Mouse (Mus musculus) lung, embryonic 15.5 days (tissue): ENCODE results near the gene Pbrm1. TPM values are rescaled to one million over a fixed set of nuclear protein-coding genes. Genes with fewer than 3 reads are reported as not detected.

Experiments used
- ATAC-seq: fragments of 200-750 bp; cut with Nextera tagmentation; 2 replicates; pipeline ENCODE4 v1.8.0; 2017; ENCODE audit warnings: moderate number of reproducible peaks, borderline replicate concordance; ENCODE audit not compliant: low FRiP score, low TSS enrichment; ENCODE audit errors: extremely low read depth
- H3K27ac ChIP-seq: fragments of 300-500 bp; sonication (generic); 2 replicates; pipeline ENCODE4 v1.5.1; 2015; ENCODE audit warnings: moderate library complexity, mild to moderate bottlenecking, inconsistent platforms
- H3K27me3 ChIP-seq: fragments of 300-500 bp; sonication (generic); 2 replicates; pipeline ENCODE4 v1.6.1; 2015; ENCODE audit warnings: inconsistent platforms
- H3K36me3 ChIP-seq: fragments of 300-500 bp; sonication (generic); 2 replicates; pipeline ENCODE4 v1.6.1; 2015; ENCODE audit warnings: inconsistent platforms
- H3K4me1 ChIP-seq: fragments of 300-500 bp; sonication (generic); 2 replicates; pipeline ENCODE4 v1.6.1; 2015; ENCODE audit warnings: inconsistent platforms
- H3K4me2 ChIP-seq: fragments of 300-500 bp; sonication (generic); 2 replicates; pipeline ENCODE4 v1.6.1; 2015; ENCODE audit warnings: inconsistent platforms, mild to moderate bottlenecking, moderate library complexity
- H3K4me3 ChIP-seq: fragments of 300-500 bp; sonication (generic); 2 replicates; pipeline ENCODE4 v1.5.1; 2015; ENCODE audit warnings: mild to moderate bottlenecking, inconsistent platforms
- H3K9ac ChIP-seq: fragments of 300-500 bp; sonication (generic); 2 replicates; pipeline ENCODE4 v1.6.1; 2015; ENCODE audit warnings: inconsistent platforms
- H3K9me3 ChIP-seq: fragments of 300-500 bp; sonication (generic); 2 replicates; pipeline ENCODE4 v1.6.1; 2016; ENCODE audit warnings: inconsistent platforms
- WGBS: fragments of 180-500 bp; shearing (Covaris S2); methylation state at CpG from one replicate; pipeline ENCODE4 v1.1.7; 2015; 5-methylcytosine and 5-hydroxymethylcytosine counted together
- polyA plus RNA-seq: library from polyadenylated mRNA; unstranded; fragments of >200 nt; fragmentation: Nextera tagmentation; extraction: Ambion mirVana; gene quantifications from 2 replicates; pipeline ENCODE4 v1.2.1, GENCODE M21; 2015

The Pbrm1 gene
- polyA plus RNA-seq, 1 experiment from 2014 or later: 140 TPM

DNA sequence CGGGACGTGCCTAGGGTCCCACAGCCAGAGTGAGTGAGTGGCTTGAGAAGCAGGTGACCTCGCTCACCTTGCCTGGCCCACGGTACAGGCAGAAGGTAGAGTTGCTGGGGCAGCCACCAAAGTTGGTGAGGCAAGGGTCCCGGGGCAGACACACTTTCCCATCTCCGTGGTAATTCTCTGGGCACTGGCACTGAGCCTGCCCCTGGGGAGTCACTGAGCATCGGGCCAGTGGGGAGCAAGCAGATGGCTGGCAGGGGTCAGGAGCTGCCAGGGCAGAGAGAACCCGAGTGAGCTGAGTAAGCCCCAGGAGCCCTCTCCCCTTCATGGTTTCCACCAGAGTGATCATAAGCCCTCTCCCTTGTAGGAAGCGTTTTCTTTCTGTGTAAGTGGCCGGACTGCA, 142.7 kb downstream of the Pbrm1 start:
- WGBS: 57% methylated on average over 10 of the region's 10 CpGs
- no peak for ATAC-seq
- H3K36me3 ChIP-seq: no peaks in the 10 kb centered on the region
- no peak overlapping the region for H3K9ac ChIP-seq
- H3K4me3 ChIP-seq: no peak overlapping the region
- no peak overlapping the region for H3K4me2 ChIP-seq
- no peaks in the 10 kb centered on the region; the same call in 1 of the 2 replicates for H3K4me1 ChIP-seq
- H3K27ac ChIP-seq: no peak overlapping the region
- H3K9me3 ChIP-seq: no peaks in the 10 kb centered on the region
- H3K27me3 ChIP-seq: no peaks in the 10 kb centered on the region

GRCm38 (mm10) chr14:31164067-31164466, 145.1 kb downstream of the Pbrm1 start:
- Histone ChIP-seq H3K4me1 (no peaks in the 10 kb centered on the region; the same call in 1 of the 2 replicates), H3K9ac (no peak overlapping the region), H3K4me3 (no peak overlapping the region), H3K27ac (no peak overlapping the region), H3K9me3 (no peaks in the 10 kb centered on the region), H3K4me2 (no peak overlapping the region), H3K27me3 (no peaks in the 10 kb centered on the region), H3K36me3 (no peaks in the 10 kb centered on the region)
- WGBS: 66% methylated on average over 8 of the region's 8 CpGs
- no peak for ATAC-seq

- H3K4me3 ChIP-seq: no peak overlapping the region
- 58% methylated on average over 2 of the region's 2 CpGs for WGBS
- peaks cover 3% of the 10 kb centered on the region; the same call in 1 of the 2 replicates for H3K36me3 ChIP-seq
- no peaks in the 10 kb centered on the region for H3K27me3 ChIP-seq
- H3K27ac ChIP-seq: no peak overlapping the region
- ATAC-seq: no peak
- no peaks in the 10 kb centered on the region for H3K9me3 ChIP-seq
- no peak overlapping the region for H3K9ac ChIP-seq
- H3K4me2 ChIP-seq: no peak overlapping the region
- no peaks in the 10 kb centered on the region; the same call in 1 of the 2 replicates for H3K4me1 ChIP-seq
Measured at GRCm38 (mm10) chr14:31165010-31165409, 146.1 kb downstream of the Pbrm1 start.

GRCm38 (mm10) chr14:31165458-31165857, 146.5 kb downstream of the Pbrm1 start:
- no peaks in the 10 kb centered on the region for H3K27me3 ChIP-seq

GRCm38 (mm10) chr14:31165991-31166630, 147.2 kb downstream of the Pbrm1 start:
- Histone ChIP-seq H3K27me3 (no peaks in the 10 kb centered on the region), H3K4me1 (no peaks in the 10 kb centered on the region; the same call in 1 of the 2 replicates), H3K4me2 (peak overlapping the region; percentile 44), H3K9me3 (no peaks in the 10 kb centered on the region), H3K36me3 (peaks cover 14% of the 10 kb centered on the region), H3K9ac (0 out of 2 replicates have a peak overlapping the region, but pooled peaks have one; percentile 2), H3K27ac (no peak overlapping the region), H3K4me3 (peak overlapping the region; percentile 29)
- 34% methylated on average over 10 of the region's 10 CpGs for WGBS
- no peak for ATAC-seq

More at GRCm38 (mm10) chr14:31165458-31165857, 146.5 kb downstream of the Pbrm1 start:
- Histone ChIP-seq H3K4me1 (no peaks in the 10 kb centered on the region; the same call in 1 of the 2 replicates), H3K27ac (no peak overlapping the region), H3K4me3 (no peak overlapping the region), H3K36me3 (peaks cover 7% of the 10 kb centered on the region; the same call in 1 of the 2 replicates), H3K4me2 (no peak overlapping the region), H3K9ac (no peak overlapping the region), H3K9me3 (no peaks in the 10 kb centered on the region)
- 61% methylated on average over 7 of the region's 7 CpGs for WGBS
- ATAC-seq: no peak

DNA sequence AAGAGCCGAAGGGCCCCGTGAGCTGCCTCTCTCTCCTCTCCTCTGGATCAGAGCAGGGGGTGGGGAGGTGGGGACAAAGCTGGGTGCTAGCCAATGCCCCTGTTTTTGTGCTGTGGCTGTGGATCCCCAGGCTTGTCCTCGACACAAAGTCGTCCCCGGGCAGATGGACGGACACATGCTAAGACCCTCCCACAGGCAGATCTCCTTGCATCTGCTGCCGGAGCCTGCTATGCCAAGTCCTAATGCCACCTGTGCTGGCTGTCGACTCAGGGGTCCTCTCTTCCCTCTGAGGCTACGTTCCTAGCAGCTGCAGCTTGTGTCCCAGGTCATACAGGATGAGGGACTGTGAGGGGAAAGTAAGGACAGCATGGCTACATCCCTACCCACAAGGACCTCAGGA, 147.9 kb downstream of the Pbrm1 start:
- Histone ChIP-seq H3K4me2 (peak overlapping the region; percentile 44), H3K4me3 (peak overlapping the region; percentile 29), H3K36me3 (peaks cover 21% of the 10 kb centered on the region), H3K9ac (peak overlapping the region; percentile 2; the same call in 1 of the 2 replicates), H3K4me1 (no peaks in the 10 kb centered on the region; the same call in 1 of the 2 replicates), H3K27ac (no peak overlapping the region), H3K9me3 (no peaks in the 10 kb centered on the region), H3K27me3 (no peaks in the 10 kb centered on the region)
- ATAC-seq: no peak
- 41% methylated on average over 9 of the region's 9 CpGs for WGBS

DNA sequence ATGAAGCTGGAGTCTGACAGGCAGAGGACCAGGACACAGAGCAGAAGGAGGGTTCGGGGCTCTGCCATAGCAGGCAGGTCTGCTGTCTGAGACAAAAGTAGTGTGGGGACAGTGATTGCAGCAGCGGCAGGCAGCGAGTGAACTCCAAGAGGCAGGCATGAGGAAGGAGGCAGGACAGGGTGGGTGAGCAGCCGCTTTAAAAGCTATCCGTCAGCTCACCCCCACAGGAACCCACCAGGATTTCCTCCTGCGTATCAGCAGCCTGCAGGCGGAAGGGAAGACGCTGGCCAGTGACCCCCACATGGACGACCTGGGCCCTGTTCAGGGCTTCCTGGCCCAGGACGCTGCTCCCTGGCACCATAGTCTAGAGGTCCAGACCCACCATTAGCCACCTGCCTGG, 149.5 kb downstream of the Pbrm1 start, which contains the start of gene Stab1:
Stab1 (minus strand) TSS at position 217 of the 400 bp plus-strand sequence.
- 23% methylated on average over 10 of the region's 10 CpGs for WGBS
- H3K4me1 ChIP-seq: no peaks in the 10 kb centered on the region; the same call in 1 of the 2 replicates
- ATAC-seq: peak; percentile 16; the same call in 1 of the 2 replicates
- peaks cover 37% of the 10 kb centered on the region for H3K36me3 ChIP-seq
- H3K9me3 ChIP-seq: no peaks in the 10 kb centered on the region
- peak within 1 kb of the TSS; percentile 44 for H3K4me2 ChIP-seq
- no peak within 1 kb of the TSS for H3K9ac ChIP-seq
- peak within 1 kb of the TSS; percentile 29 for H3K4me3 ChIP-seq
- 0 out of 2 replicates have a peak within 1 kb of the TSS, but pooled peaks have one; percentile 37 for H3K27ac ChIP-seq
- H3K27me3 ChIP-seq: no peaks in the 10 kb centered on the region

- H3K27me3 ChIP-seq: no peaks in the 10 kb centered on the region
- ATAC-seq: no peak
- peaks cover 48% of the 10 kb centered on the region for H3K36me3 ChIP-seq
- WGBS: 69% methylated on average over 6 of the region's 6 CpGs
- H3K9me3 ChIP-seq: no peaks in the 10 kb centered on the region
- H3K9ac ChIP-seq: no peak overlapping the region
- H3K4me1 ChIP-seq: 0 out of 2 replicates have a peak, but pooled peaks cover 7% of the 10 kb centered on the region
- H3K4me2 ChIP-seq: no peak overlapping the region
- no peak overlapping the region for H3K4me3 ChIP-seq
- no peak overlapping the region for H3K27ac ChIP-seq
Measured at GRCm38 (mm10) chr14:31169508-31169907, 150.6 kb downstream of the Pbrm1 start.

- H3K4me1 ChIP-seq: 0 out of 2 replicates have a peak, but pooled peaks cover 7% of the 10 kb centered on the region
- H3K27me3 ChIP-seq: no peaks in the 10 kb centered on the region
- H3K9me3 ChIP-seq: no peaks in the 10 kb centered on the region
- ATAC-seq: no peak
- no peak overlapping the region for H3K4me2 ChIP-seq
- no peak overlapping the region for H3K4me3 ChIP-seq
- no peak overlapping the region for H3K27ac ChIP-seq
- H3K9ac ChIP-seq: no peak overlapping the region
- H3K36me3 ChIP-seq: peaks cover 62% of the 10 kb centered on the region
- WGBS: 78% methylated on average over 13 of the region's 13 CpGs
Measured at GRCm38 (mm10) chr14:31170963-31171362, 152.0 kb downstream of the Pbrm1 start.

Other genes with a start within 250 kb of the Pbrm1 start
- gene Tmem110, start 193.5 kb upstream of the Pbrm1 start, polyA plus RNA-seq: 29.9 and 30.0 TPM in 2 replicates
- gene Mustn1, start 139.9 kb upstream of the Pbrm1 start, polyA plus RNA-seq: 8.0 and 9.3 TPM in 2 replicates
- gene Itih4, start 132.7 kb upstream of the Pbrm1 start, polyA plus RNA-seq: 0.16 and 0.70 TPM in 2 replicates
- 0.50 and 2.4 TPM in 2 replicates for gene Itih3, start 95.4 kb upstream of the Pbrm1 start, polyA plus RNA-seq
- gene Itih1, start 75.8 kb upstream of the Pbrm1 start, polyA plus RNA-seq: 0.06 and 0.31 TPM in 2 replicates
- gene Nek4, start 67.8 kb upstream of the Pbrm1 start, polyA plus RNA-seq: 12.8 and 13.1 TPM in 2 replicates
- gene Glt8d1, start 17.7 kb upstream of the Pbrm1 start, polyA plus RNA-seq: 67.0 and 70.1 TPM in 2 replicates
- gene Spcs1, start 17.5 kb upstream of the Pbrm1 start, polyA plus RNA-seq: 399 and 416 TPM in 2 replicates
- 81.4 and 89.4 TPM in 2 replicates for gene Gnl3, start within 50 bp of the Pbrm1 start, polyA plus RNA-seq
- 70.8 and 75.2 TPM in 2 replicates for gene Smim4, start 109.8 kb downstream of the Pbrm1 start, polyA plus RNA-seq
- gene Nt5dc2, start 111.9 kb downstream of the Pbrm1 start, polyA plus RNA-seq: 451 and 472 TPM in 2 replicates
- 45.3 and 53.6 TPM in 2 replicates for gene Stab1, start 149.5 kb downstream of the Pbrm1 start, polyA plus RNA-seq
- 91.8 and 115 TPM in 2 replicates for gene Tnnc1, start 189.2 kb downstream of the Pbrm1 start, polyA plus RNA-seq
- gene Nisch, start 197.8 kb downstream of the Pbrm1 start, polyA plus RNA-seq: 387 and 413 TPM in 2 replicates
- 2.1 and 2.5 TPM in 2 replicates for gene Sema3g, start 198.7 kb downstream of the Pbrm1 start, polyA plus RNA-seq
- gene Phf7, start 232.2 kb downstream of the Pbrm1 start, polyA plus RNA-seq: 13.2 and 14.8 TPM in 2 replicates
- gene Bap1, start 232.3 kb downstream of the Pbrm1 start, polyA plus RNA-seq: 83.0 and 83.4 TPM in 2 replicates